Mouse (Mus musculus) cerebellum, adult 11 months (tissue): Measurements from ENCODE around the gene Kcnmb2.

ENCODE experiments used
- DNase-seq: peaks from one replicate; pipeline ENCODE4 v3.0.0; 2022

The Kcnmb2 gene

GRCm38 (mm10) chr3:32149851-32150570, 247.7 kb downstream of the Kcnmb2 start:
- no peak for DNase-seq

DNA sequence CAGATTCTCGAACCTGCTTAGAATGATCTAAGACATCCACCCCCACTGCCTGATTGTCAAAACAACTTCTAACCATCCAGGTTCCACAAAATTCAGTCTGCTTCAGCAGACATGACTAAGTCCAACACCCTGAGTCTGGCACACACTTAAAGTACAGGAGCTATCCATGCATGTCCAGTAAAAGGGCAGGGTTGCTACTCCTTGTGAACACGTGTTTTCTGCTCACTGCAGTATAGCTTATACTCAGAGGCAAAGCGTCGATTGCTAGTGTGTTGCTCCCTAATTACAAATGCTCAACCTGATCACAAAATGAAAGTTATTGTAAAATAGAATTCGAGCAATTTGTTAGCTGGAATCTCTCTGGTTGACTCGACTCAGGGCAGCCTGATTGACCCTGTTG, 278.2 kb downstream of the Kcnmb2 start:
- no peak for DNase-seq

- no peak for DNase-seq
Observed at GRCm38 (mm10) chr3:32185855-32186522, 283.7 kb downstream of the Kcnmb2 start.

DNA sequence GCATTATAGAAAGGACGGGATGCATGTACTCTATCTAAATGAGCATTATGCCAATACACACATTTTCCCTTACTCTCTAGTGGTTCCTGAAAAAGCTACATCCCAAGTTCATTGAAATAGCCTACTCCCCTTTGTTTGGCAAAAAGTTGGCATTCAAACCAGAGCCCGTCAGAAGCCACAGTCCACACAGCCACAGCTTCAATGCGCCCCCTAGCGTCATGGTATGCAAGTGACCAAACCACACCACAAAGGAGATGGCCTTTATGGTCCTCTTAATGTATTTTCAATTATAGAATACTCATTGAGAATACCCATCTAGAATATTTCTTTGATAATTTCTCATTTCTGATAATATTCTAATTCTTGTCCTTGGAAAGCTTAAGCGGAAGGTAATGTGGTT, 286.2 kb downstream of the Kcnmb2 start:
- DNase-seq, result peak; percentile 44

DNA sequence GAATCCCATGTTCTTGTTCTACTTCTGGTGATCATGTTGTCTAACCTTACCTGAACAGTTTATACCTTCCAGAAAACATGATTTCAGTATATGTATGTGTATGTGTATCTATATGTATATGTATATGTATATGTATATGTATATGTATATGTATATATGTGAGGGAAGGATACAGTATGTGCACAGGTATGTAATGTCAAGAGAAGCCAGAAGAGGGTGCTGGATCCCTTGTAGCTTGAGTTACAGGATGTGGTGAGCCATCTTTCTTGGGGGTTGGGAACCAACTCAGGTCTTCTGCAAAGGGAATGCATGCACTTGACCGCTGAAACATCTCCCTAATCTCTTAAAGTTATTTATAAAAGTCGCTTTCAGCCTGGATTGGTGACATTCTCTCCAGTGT, 286.6 kb downstream of the Kcnmb2 start:
- DNase-seq, result no peak

- DNase-seq, result no peak
Observed at GRCm38 (mm10) chr3:32189956-32190355, 287.6 kb downstream of the Kcnmb2 start.

- DNase-seq, result no peak
Observed at GRCm38 (mm10) chr3:32194014-32194413, 291.7 kb downstream of the Kcnmb2 start.

DNA sequence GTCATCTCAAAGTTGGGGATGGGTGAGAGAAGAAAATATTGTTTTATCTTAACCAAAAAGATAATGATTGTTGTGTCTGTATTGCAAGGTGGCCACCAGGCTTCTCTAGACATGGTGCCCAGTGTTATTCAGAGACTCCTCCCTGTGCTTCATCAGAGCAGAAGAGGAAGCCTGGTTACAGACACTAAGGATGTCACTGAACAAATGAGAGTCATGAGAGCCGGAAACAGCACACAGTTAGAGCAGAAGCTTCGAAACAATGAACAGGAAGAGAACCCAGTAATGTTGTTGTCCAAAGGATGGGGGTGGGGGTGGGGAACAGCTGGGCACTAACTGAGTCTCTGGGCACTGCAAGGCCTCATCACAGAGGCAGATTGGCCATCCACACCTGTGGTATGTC, 324.4 kb downstream of the Kcnmb2 start:
- DNase-seq, result no peak

DNA sequence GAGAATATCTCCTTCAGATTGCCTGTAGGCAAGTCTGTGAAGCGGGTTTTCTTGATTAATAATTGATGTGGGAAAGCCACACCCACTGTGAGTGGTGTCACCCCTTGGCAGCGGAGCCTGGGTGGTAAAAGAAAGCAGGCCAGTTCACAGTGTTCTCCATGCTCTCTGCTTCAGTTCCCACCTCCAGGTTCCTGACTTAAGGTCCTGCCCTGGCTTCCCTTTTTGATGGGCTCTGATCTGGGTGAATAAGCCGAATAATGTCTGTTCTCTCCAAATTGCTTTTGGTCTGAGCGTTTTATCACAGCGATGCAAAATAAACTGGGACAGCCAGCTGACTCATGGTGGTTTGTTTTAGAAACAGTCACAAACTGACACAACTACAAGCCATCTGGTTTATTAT, 334.5 kb downstream of the Kcnmb2 start:
- no peak for DNase-seq
